Mouse (Mus musculus) adrenal gland, postnatal 14 days (tissue): ENCODE results near the gene Bmp2k. TPM values are rescaled to one million over a fixed set of nuclear protein-coding genes. Genes with fewer than 3 reads are reported as not detected.

ENCODE experiments used
- DNase-seq: peaks from one replicate; pipeline ENCODE4 v3.0.0; 2021; ENCODE audit warnings: mixed read lengths
- total RNA-seq: library from RNA; stranded (reverse); gene quantifications from 2 replicates; pipeline ENCODE4 v1.2.3, GENCODE M21; 2021

Gene Bmp2k
- total RNA-seq, 1 experiment from 2014 or later = 31.6 TPM

GRCm38 (mm10) chr5:97055511-97056068 is 58.1 kb downstream of the Bmp2k start:
- peak; percentile 59 for DNase-seq

GRCm38 (mm10) chr5:97056359-97056758 is 58.9 kb downstream of the Bmp2k start:
- no peak for DNase-seq

- no peak for DNase-seq
Observed at GRCm38 (mm10) chr5:97056791-97057450, 59.4 kb downstream of the Bmp2k start.

- DNase-seq = no peak
Observed at GRCm38 (mm10) chr5:97060864-97061263, 63.4 kb downstream of the Bmp2k start.

GRCm38 (mm10) chr5:97062041-97062440 is 64.6 kb downstream of the Bmp2k start:
- DNase-seq = no peak

- no peak for DNase-seq
Observed at GRCm38 (mm10) chr5:97065746-97066145, 68.3 kb downstream of the Bmp2k start.

- no peak for DNase-seq
Observed at GRCm38 (mm10) chr5:97075476-97076151, 78.1 kb downstream of the Bmp2k start.

GRCm38 (mm10) chr5:97076167-97076566 is 78.7 kb downstream of the Bmp2k start:
- no peak for DNase-seq

- DNase-seq = no peak
Observed at GRCm38 (mm10) chr5:97077676-97078075, 80.2 kb downstream of the Bmp2k start.

GRCm38 (mm10) chr5:97078641-97079040 is 81.2 kb downstream of the Bmp2k start:
- no peak for DNase-seq

- peak; percentile 20 for DNase-seq
Observed at GRCm38 (mm10) chr5:97081481-97081880, 84.0 kb downstream of the Bmp2k start.

GRCm38 (mm10) chr5:97083701-97084100 is 86.2 kb downstream of the Bmp2k start:
- DNase-seq = no peak

- peak; percentile 33 for DNase-seq
Observed at GRCm38 (mm10) chr5:97084541-97084940, 87.1 kb downstream of the Bmp2k start.

GRCm38 (mm10) chr5:97085071-97085470 is 87.6 kb downstream of the Bmp2k start:
- no peak for DNase-seq

GRCm38 (mm10) chr5:97087030-97087630 is 89.6 kb downstream of the Bmp2k start:
- no peak for DNase-seq

GRCm38 (mm10) chr5:97087746-97088145 is 90.3 kb downstream of the Bmp2k start:
- DNase-seq = no peak

GRCm38 (mm10) chr5:97088231-97088630 is 90.7 kb downstream of the Bmp2k start:
- DNase-seq = no peak

- no peak for DNase-seq
Observed at GRCm38 (mm10) chr5:97089426-97089825, 91.9 kb downstream of the Bmp2k start.

- no peak for DNase-seq
Observed at GRCm38 (mm10) chr5:97090034-97090784, 92.7 kb downstream of the Bmp2k start.

- DNase-seq = no peak
Observed at GRCm38 (mm10) chr5:97092970-97093369, 95.5 kb downstream of the Bmp2k start.

GRCm38 (mm10) chr5:97095335-97095734 is 97.8 kb downstream of the Bmp2k start:
- no peak for DNase-seq

GRCm38 (mm10) chr5:97097631-97098041 is 100.1 kb downstream of the Bmp2k start:
- DNase-seq = no peak
